Mouse (Mus musculus): ENCODE results near the gene Trnp1. TPM values are rescaled to one million over a fixed set of nuclear protein-coding genes. Genes with fewer than 3 reads are reported as not detected.

Gene Trnp1
- polyA plus RNA-seq, 1 experiment from 2014 or later, result 0.70 TPM

DNA sequence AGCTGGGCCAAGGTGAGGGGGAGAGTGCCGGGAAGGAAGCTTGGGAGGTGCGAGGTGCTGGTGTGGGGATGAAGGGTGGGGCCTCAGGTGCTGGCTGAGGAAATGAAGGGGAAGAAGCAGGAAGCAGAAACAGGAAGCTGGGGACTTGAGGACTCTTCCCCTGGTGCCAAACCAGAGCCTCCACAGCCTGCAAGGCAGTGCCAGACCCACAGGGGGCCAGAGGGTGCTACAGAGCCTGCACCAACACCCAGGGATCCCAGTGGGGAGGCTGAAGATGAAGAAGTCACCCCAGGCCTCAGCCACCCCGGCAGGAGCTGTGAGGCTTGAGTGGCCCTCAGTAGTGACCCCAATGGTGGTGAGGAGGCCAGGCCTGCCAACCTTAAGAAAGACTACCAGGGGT is 40.3 kb downstream of the Trnp1 start:
- H3K27ac ChIP-seq (ENCODE audit: low read length), result no peak overlapping the region
- no peaks in the 10 kb centered on the region for H3K36me3 ChIP-seq (ENCODE audit: control insufficient read depth, insufficient read depth, low read length)
- no peaks in the 10 kb centered on the region for H3K9me3 ChIP-seq (ENCODE audit: control insufficient read depth, low read length)
- 0 out of 2 replicates have a peak overlapping the region, but pooled peaks have one; percentile 14 for H3K9ac ChIP-seq (ENCODE audit: low read depth, low read length)
- H3K4me2 ChIP-seq (ENCODE audit: low read depth, low read length), result no peak overlapping the region
- H3K27me3 ChIP-seq (replicated peaks; ENCODE audit: control insufficient read depth, insufficient read depth, low read length), result no peaks in the 10 kb centered on the region
- no peak for ATAC-seq
- H3K4me3 ChIP-seq (ENCODE audit: low read length), result no peak overlapping the region
- 70% methylated on average over 3 of the region's 3 CpGs for WGBS
- H3K4me1 ChIP-seq (ENCODE audit: control insufficient read depth, insufficient read depth, low read length), result peaks cover 2% of the 10 kb centered on the region

DNA sequence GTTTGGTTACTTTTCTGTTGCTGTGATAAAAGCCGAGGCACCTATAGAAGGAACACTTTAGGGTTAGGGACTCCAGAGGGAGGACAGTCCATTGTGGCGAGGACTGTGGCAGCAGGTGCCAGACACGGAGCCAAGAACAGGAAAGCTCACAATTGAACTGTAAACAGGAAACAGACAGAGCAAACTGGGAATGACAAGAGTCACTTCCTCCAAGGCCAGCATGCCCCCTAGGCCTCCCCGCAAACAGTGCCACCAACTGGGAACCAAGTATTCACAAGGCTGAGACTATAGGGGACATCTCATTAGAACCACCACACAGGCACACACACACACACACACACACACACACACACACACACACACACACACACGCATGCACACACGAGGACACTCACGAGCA is 45.9 kb downstream of the Trnp1 start:
- Histone ChIP-seq H3K9ac (ENCODE audit: low read depth, low read length) (no peak overlapping the region), H3K4me3 (ENCODE audit: low read length) (no peak overlapping the region), H3K36me3 (ENCODE audit: control insufficient read depth, insufficient read depth, low read length) (no peaks in the 10 kb centered on the region), H3K27me3 (replicated peaks; ENCODE audit: control insufficient read depth, insufficient read depth, low read length) (no peaks in the 10 kb centered on the region), H3K27ac (ENCODE audit: low read length) (no peak overlapping the region), H3K4me1 (ENCODE audit: control insufficient read depth, insufficient read depth, low read length) (peaks cover 12% of the 10 kb centered on the region), H3K9me3 (ENCODE audit: control insufficient read depth, low read length) (no peaks in the 10 kb centered on the region), H3K4me2 (ENCODE audit: low read depth, low read length) (no peak overlapping the region)
- ATAC-seq, result no peak
- WGBS, result 75% methylated on average over 7 of the region's 7 CpGs

DNA sequence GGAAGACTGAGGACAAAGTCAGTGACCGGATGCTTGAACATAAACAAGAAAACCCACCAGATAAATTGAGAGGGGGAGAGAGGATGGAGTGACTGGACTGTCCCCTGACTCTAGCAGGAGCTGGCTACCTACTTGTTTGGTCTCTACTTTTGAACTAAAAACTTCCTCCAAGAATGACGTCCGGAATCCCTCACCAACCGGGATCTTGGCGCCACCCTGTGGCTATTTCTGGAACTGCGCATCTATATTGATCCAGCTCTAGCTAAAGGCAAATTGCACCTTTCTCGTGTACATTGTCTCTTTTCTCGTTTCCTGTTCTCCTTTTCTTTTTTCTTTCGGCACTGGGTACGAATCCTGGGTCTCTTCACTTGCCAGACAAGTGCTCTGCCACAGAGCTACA is 46.8 kb downstream of the Trnp1 start:
- no peak for ATAC-seq
- 7% methylated on average over 10 of the region's 10 CpGs for WGBS

DNA sequence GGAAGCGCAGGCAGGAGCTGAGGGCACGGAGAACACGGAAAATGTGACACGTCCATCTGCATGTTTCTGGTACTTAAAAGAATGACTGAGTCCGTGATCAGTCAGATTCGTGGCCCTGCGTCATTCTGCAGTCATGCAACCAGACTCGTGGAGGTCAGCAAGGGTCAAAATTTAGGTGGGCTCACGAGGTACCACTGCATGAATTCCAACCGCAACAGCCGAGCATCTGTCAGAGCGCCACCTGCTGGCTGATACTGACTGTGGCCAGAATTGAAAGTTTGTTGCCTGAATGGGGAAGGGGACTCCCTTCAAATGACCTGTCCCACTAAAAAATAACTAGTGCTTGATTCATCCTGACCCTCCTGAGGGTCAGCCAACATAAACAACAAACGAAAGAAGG is 48.6 kb downstream of the Trnp1 start:
- Histone ChIP-seq H3K4me1 (ENCODE audit: control insufficient read depth, insufficient read depth, low read length) (peaks cover 12% of the 10 kb centered on the region), H3K27me3 (replicated peaks; ENCODE audit: control insufficient read depth, insufficient read depth, low read length) (no peaks in the 10 kb centered on the region), H3K4me3 (ENCODE audit: low read length) (no peak overlapping the region), H3K9me3 (ENCODE audit: control insufficient read depth, low read length) (no peaks in the 10 kb centered on the region), H3K27ac (ENCODE audit: low read length) (no peak overlapping the region), H3K9ac (ENCODE audit: low read depth, low read length) (no peak overlapping the region), H3K36me3 (ENCODE audit: control insufficient read depth, insufficient read depth, low read length) (no peaks in the 10 kb centered on the region), H3K4me2 (ENCODE audit: low read depth, low read length) (0 out of 2 replicates have a peak overlapping the region, but pooled peaks have one; percentile 4)
- ATAC-seq, result no peak
- 16% methylated on average over 13 of the region's 13 CpGs for WGBS

More for the DNA sequence above, 46.8 kb downstream of the Trnp1 start:
- Histone ChIP-seq H3K36me3 (ENCODE audit: control insufficient read depth, insufficient read depth, low read length) (no peaks in the 10 kb centered on the region), H3K4me3 (ENCODE audit: low read length) (no peak overlapping the region), H3K4me2 (ENCODE audit: low read depth, low read length) (no peak overlapping the region), H3K4me1 (ENCODE audit: control insufficient read depth, insufficient read depth, low read length) (peaks cover 12% of the 10 kb centered on the region), H3K9ac (ENCODE audit: low read depth, low read length) (no peak overlapping the region), H3K27ac (ENCODE audit: low read length) (no peak overlapping the region), H3K9me3 (ENCODE audit: control insufficient read depth, low read length) (no peaks in the 10 kb centered on the region), H3K27me3 (replicated peaks; ENCODE audit: control insufficient read depth, insufficient read depth, low read length) (no peaks in the 10 kb centered on the region)

DNA sequence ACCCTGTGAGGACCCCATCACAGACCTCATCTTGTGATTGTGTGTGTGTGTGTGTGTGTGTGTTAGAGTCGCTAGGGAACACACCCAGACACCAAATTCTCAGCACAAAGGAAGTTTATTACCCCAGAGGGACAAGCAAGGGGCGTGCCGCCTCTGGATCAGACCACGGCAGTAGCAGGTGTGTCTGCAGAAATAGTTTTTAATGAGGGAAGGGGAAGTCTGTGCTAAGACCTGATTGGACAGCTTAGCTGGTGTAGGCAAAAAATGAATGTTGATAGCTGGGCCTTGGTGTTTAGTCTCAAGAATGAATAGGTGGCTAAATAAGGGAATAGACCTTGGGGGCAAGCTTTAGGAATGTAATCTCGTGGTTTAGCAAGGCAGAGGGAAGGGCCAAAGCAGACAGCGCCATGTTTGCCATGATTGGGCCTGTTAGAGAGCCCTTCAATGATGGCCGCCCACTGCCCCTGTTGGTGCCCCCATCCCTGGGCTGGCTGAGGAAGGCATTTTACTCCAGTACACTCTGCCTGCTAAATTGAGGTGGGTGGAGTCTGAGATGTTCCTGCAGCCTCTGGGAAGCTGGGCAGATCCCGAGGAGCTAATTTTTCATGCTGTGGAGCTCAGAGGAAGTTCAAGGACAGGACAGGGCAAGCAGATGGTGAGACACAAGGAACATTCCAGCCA is 49.5 kb downstream of the Trnp1 start:
- Histone ChIP-seq H3K27ac (ENCODE audit: low read length) (peak overlapping the region; percentile 50), H3K36me3 (ENCODE audit: control insufficient read depth, insufficient read depth, low read length) (no peaks in the 10 kb centered on the region), H3K4me1 (ENCODE audit: control insufficient read depth, insufficient read depth, low read length) (peaks cover 12% of the 10 kb centered on the region), H3K4me2 (ENCODE audit: low read depth, low read length) (no peak overlapping the region), H3K9me3 (ENCODE audit: control insufficient read depth, low read length) (no peaks in the 10 kb centered on the region), H3K9ac (ENCODE audit: low read depth, low read length) (no peak overlapping the region), H3K27me3 (replicated peaks; ENCODE audit: control insufficient read depth, insufficient read depth, low read length) (no peaks in the 10 kb centered on the region), H3K4me3 (ENCODE audit: low read length) (no peak overlapping the region)
- WGBS, result 49% methylated on average over 8 of the region's 8 CpGs
- peak; percentile 54 for ATAC-seq

DNA sequence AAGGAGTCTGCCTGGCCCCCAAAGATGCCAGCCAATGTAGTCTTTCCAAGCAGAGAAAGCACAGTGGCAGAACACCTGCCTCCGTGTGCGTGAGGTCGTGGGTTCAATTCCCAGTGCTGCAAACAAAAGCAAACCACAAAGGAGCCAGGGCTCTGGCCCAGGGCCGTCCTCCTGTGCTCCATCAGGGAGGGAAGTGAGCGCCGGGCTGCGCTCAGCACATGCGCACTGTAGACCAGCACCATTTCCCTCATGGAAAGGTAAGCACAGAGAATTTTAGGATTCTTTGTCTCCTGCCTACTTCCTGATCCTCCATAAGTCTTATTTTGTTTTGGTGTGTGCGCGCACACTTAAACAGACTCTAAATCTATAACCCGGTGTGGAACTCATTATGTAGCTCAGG is 50.4 kb downstream of the Trnp1 start:
- no peak for ATAC-seq
- Histone ChIP-seq H3K9me3 (ENCODE audit: control insufficient read depth, low read length) (no peaks in the 10 kb centered on the region), H3K27ac (ENCODE audit: low read length) (peak overlapping the region; percentile 19), H3K4me1 (ENCODE audit: control insufficient read depth, insufficient read depth, low read length) (peaks cover 12% of the 10 kb centered on the region), H3K4me3 (ENCODE audit: low read length) (no peak overlapping the region), H3K4me2 (ENCODE audit: low read depth, low read length) (no peak overlapping the region), H3K9ac (ENCODE audit: low read depth, low read length) (no peak overlapping the region), H3K27me3 (replicated peaks; ENCODE audit: control insufficient read depth, insufficient read depth, low read length) (no peaks in the 10 kb centered on the region), H3K36me3 (ENCODE audit: control insufficient read depth, insufficient read depth, low read length) (no peaks in the 10 kb centered on the region)
- 81% methylated on average over 11 of the region's 11 CpGs for WGBS

DNA sequence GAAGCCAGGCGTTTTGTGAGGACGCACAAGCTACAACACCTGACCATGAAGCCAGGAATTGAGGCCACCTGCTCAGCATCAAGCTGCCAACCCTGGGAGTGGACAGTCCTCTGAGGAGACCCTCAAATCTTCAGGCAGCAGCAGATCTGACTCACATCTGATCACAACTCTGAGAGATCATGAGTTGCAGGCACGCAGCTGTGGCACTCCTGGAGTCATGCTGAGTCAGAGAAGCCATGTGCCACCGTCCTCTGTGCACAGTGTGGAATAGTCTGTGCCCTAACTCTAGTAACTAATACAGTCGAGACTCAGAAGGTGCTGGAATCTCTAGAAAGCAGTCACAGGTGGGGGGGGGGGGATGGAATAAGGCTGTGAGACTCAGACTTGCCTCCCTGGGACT is 51.0 kb downstream of the Trnp1 start:
- no peaks in the 10 kb centered on the region for H3K36me3 ChIP-seq (ENCODE audit: control insufficient read depth, insufficient read depth, low read length)
- H3K9me3 ChIP-seq (ENCODE audit: control insufficient read depth, low read length), result no peaks in the 10 kb centered on the region
- H3K9ac ChIP-seq (ENCODE audit: low read depth, low read length), result no peak overlapping the region
- 56% methylated on average over 5 of the region's 5 CpGs for WGBS
- no peak overlapping the region for H3K4me2 ChIP-seq (ENCODE audit: low read depth, low read length)
- no peaks in the 10 kb centered on the region for H3K27me3 ChIP-seq (replicated peaks; ENCODE audit: control insufficient read depth, insufficient read depth, low read length)
- no peak overlapping the region for H3K4me3 ChIP-seq (ENCODE audit: low read length)
- no peak overlapping the region for H3K27ac ChIP-seq (ENCODE audit: low read length)
- no peak for ATAC-seq
- peaks cover 12% of the 10 kb centered on the region for H3K4me1 ChIP-seq (ENCODE audit: control insufficient read depth, insufficient read depth, low read length)

DNA sequence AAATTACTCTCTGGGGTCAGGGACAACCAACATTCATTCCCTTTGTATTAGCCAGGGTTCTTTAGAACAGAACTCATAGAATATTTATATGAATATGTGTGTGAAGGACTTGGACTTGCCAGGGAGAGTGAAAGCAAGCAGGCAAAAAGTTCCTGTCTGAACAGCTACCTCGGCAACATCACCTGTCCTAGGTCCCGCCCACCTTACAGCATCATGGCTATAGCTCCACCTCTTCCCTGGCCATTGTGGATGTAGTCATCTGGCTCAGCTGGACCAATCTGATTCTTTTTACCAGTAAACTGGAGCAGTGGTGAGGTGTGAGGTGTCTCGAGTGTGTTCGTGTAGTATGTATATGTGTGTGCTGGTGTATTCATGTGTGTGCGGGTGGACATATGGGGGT is 52.6 kb downstream of the Trnp1 start:
- ATAC-seq, result no peak
- no peak overlapping the region for H3K4me2 ChIP-seq (ENCODE audit: low read depth, low read length)
- no peak overlapping the region for H3K27ac ChIP-seq (ENCODE audit: low read length)
- H3K4me3 ChIP-seq (ENCODE audit: low read length), result no peak overlapping the region
- no peak overlapping the region for H3K9ac ChIP-seq (ENCODE audit: low read depth, low read length)
- H3K4me1 ChIP-seq (ENCODE audit: control insufficient read depth, insufficient read depth, low read length), result peaks cover 21% of the 10 kb centered on the region
- WGBS, result 84% methylated on average over 5 of the region's 5 CpGs
- H3K36me3 ChIP-seq (ENCODE audit: control insufficient read depth, insufficient read depth, low read length), result no peaks in the 10 kb centered on the region
- H3K9me3 ChIP-seq (ENCODE audit: control insufficient read depth, low read length), result no peaks in the 10 kb centered on the region
- H3K27me3 ChIP-seq (replicated peaks; ENCODE audit: control insufficient read depth, insufficient read depth, low read length), result no peaks in the 10 kb centered on the region

DNA sequence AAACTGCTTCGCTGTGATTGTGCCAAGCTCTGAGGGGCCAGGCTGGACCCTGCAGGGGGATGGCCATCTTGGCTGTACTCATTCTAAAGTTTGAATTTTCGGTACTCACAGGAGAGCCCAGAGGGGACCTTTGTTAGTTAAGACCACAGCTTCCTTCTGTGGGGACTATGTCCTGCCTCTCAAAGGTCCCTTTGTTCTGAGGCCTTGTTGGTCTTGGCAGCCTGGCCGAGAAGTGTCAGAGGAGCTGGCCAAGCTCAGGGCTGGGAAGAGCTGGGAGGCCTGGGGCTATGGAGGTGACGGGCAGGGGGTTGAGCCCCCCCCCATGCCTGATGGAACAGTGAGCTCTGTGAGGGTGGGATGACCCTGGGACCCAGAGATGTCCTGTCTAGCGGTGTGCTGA is 55.3 kb downstream of the Trnp1 start:
- Histone ChIP-seq H3K4me2 (ENCODE audit: low read depth, low read length) (no peak overlapping the region), H3K9me3 (ENCODE audit: control insufficient read depth, low read length) (no peaks in the 10 kb centered on the region), H3K27ac (ENCODE audit: low read length) (no peak overlapping the region; the same call in 1 of the 2 replicates), H3K9ac (ENCODE audit: low read depth, low read length) (no peak overlapping the region), H3K36me3 (ENCODE audit: control insufficient read depth, insufficient read depth, low read length) (no peaks in the 10 kb centered on the region), H3K27me3 (replicated peaks; ENCODE audit: control insufficient read depth, insufficient read depth, low read length) (no peaks in the 10 kb centered on the region), H3K4me1 (ENCODE audit: control insufficient read depth, insufficient read depth, low read length) (peaks cover 34% of the 10 kb centered on the region), H3K4me3 (ENCODE audit: low read length) (no peak overlapping the region)
- ATAC-seq, result no peak
- 72% methylated on average over 5 of the region's 5 CpGs for WGBS

DNA sequence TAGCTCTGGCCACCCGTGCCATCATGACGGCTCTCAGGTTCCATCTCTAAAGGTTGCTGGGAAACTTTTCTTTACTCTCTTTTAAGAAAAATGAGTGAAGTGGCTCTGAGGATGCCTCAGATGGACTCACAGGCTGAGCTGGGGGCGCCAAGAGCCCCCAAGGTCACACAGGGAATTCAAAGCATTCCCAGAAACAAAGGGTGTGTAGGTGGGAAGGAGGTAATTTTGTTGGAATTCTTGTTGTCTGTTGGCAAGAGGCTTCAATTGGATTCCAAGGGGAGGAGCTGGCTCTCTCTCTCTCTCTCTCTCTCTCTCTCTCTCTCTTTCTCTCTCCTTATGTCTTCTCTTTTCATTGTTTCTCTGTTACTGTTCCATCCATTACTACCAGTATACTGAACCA is 56.2 kb downstream of the Trnp1 start:
- WGBS, result 70% methylated on average over 3 of the region's 3 CpGs

More for the DNA sequence above, 56.2 kb downstream of the Trnp1 start:
- Histone ChIP-seq H3K9me3 (ENCODE audit: control insufficient read depth, low read length) (no peaks in the 10 kb centered on the region), H3K4me3 (ENCODE audit: low read length) (no peak overlapping the region), H3K27me3 (replicated peaks; ENCODE audit: control insufficient read depth, insufficient read depth, low read length) (no peaks in the 10 kb centered on the region), H3K4me2 (ENCODE audit: low read depth, low read length) (no peak overlapping the region), H3K9ac (ENCODE audit: low read depth, low read length) (no peak overlapping the region), H3K4me1 (ENCODE audit: control insufficient read depth, insufficient read depth, low read length) (peaks cover 34% of the 10 kb centered on the region), H3K27ac (ENCODE audit: low read length) (0 out of 2 replicates have a peak overlapping the region, but pooled peaks have one; percentile 15), H3K36me3 (ENCODE audit: control insufficient read depth, insufficient read depth, low read length) (no peaks in the 10 kb centered on the region)
- no peak for ATAC-seq
